Mouse (Mus musculus) layer of hippocampus, adult 11-12 months (tissue): Measurements from ENCODE around the gene Serf2.

Experiments
- DNase-seq: peaks from one replicate; pipeline ENCODE4 v3.0.0; 2022; ENCODE audit warnings: low spot score

Gene Serf2

DNA sequence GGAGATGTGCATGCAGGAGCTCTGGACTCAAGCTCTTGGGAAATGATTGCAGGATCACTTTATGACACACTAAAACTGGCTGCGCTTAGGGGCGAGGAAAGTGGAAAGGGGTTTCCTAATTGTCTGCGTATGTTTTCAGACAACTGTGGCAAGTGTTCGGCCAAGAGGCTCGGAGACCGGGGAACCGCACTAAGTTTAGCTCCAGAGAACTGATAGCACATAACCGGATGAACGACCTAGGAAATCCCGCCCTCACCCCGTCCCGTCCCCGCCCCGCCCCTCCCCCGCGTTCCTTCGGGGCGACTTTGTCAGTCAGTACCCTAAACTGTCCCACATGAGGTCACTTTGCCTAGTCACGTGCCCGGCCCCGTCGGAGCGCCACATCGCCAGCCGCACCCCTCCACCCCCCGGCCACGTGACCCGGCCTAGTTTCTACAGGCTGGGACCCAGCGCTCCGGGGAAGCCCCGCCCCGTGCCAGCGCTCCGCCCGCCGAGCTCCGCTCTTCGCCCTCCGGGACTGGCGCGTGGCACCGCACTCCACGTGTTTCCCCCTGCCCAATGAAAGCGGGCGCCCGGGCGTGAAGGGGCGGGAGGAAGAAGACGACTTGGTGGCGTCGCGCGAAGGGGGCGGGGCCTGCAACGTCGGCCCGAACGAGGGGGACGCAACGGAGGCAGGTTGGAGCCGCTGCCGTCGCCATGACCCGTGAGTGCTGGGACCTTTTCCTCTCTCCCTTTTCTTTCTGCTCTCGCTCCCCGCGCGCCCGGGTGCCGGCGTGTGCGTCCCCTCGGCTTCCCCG is at the start of gene Serf2:
Gene Serf2 (plus strand): TSS at position 457 of the 797 bp plus-strand sequence.
- DNase-seq, result peak; percentile 99

DNA sequence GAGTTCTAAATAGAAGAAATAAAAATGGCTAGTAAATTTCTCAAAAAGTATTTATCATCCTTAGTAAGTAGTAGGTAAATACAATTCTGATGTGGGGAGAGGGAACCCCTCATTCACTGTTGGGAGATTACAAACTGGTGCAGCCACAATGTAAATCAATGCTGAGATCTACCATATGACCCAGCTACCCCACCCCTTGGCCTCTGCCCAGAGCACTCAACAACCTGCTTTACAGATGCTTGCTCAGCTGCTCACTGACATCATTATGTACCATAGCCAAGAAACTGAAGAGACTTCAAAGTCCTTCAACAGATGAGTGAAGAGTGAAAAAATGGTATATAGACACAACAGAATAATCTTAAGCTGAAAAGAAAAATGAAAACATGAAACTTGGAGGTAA is 45.7 kb upstream of the Serf2 start:
- DNase-seq, result no peak

DNA sequence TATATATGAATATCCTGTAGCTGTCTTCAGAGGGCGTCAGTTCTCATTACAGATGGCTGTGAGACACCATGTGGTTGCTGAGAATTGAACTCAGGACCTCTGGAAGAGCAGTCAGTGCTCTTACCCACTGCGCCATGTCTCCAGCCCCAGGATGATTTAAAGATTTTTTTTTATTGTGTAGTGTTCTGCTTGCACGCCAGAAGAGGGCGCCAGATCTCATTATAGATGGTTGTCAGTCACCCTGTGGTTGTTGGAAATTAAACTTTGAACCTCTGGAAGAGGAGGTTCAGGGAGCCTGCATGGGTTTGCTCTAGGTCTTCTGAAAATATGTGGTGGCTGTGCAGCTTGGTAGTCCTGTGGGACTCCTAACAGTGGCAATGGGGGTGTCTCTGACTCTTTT is 40.8 kb upstream of the Serf2 start:
- no peak for DNase-seq

DNA sequence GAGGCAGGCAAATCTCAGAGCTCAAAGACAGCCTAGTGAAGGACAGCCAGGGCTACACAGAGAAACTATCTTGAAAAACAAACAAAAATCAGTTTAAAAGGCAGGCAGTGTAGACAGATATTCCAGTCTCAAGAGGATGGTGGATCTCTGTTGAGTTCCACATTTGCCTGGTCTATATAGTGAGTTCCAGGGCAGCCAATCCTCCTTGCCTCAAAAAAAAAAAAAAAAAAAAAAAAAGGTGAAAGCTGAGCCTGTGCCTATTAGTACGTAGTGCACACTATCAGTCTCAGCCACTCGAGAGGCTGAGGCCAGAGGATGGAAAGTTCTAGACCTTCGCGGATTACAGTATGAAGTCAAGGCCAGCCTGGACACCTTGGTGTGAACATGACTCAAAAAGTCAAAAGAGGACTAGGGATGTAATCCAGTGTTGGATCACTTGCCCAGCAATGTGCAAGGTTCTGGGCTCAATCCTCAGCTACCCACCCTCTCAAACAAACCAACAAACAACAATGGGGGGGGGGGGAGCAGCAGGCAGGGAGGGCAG is 36.1 kb upstream of the Serf2 start:
- DNase-seq, result no peak

DNA sequence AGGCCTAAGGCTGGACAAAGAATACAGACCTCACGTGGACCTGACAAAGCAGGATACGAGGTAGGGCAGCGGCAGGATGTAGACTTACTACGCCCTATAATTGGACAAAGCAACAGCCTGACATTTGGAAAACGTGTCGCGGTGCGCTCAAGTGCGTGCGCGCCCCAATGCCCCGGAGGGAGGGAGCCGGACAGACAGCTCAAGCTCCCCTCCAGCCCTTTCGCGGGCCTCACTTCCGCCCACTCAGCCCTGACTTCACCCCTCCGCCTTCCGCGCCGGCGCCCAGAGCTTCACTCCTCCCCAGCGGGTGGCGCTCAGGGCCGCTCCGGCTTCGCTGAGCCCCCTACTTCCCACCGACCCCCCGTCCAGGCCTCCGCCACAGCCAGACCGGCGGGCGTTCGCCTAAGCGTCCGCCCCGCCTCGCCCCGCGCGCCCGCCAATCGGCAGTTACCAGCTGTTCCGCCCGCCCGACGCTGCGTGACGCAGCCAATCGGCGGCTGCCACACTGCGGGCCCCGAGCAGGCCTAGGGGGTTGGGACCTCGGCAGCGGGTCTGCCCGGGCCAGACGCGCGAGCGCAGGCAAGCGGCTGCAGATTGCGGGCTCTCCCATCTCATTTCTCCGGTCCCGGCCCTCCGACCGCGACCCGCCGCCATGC is 35.5 kb upstream of the Serf2 start, which contains the start of the genes Pdia3 and Catsper2:
Gene Pdia3 (plus strand): TSS at position 389 of the 656 bp plus-strand sequence.
Gene Catsper2 (minus strand): TSS at position 406 of the 656 bp plus-strand sequence.
- peak; percentile 94 for DNase-seq

DNA sequence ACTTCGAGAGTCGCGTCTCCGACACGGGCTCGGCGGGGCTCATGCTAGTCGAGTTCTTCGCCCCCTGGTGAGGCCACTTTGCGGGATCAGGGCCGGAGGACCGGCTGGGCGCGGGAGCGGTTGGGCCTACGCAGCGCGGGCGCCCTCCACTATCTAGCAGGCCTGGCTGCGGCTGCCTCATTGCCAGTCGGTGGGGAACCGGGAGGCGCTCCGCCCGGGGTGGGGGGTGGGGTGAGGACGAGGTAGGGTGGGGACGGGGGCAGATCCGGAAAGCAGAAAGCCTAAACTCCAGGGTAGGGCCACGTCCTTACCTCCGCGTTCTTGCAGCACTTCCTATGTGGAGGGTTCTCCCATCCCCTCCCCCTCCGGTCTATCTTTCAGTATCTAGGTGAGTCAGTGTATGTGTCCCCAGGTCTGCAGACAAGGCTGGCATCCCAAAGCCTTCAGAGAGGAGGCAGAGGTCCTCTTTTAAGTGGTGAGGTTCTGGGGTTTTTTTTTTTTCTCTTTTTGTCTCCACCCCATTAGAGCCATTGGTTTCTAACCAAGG is 34.8 kb upstream of the Serf2 start:
- DNase-seq, result no peak

DNA sequence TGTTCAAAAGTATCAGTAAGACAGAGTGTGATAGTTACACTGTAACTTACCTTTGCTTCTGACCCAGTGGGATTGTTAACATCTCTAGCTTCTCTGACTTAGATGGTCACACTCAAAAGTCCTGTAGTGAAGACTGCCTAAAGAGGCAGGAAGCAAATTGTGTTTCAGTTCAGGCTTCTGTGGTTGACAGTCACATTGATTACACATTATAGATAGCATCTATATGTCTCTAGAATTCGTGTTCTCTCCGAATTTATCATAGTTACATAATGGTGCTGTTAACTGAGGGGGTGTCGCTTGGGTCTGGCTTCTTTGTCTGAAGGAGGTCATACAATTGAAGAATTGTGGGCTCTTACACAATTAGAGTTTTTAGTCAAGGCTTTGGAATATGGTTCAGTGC is 33.9 kb upstream of the Serf2 start:
- no peak for DNase-seq

DNA sequence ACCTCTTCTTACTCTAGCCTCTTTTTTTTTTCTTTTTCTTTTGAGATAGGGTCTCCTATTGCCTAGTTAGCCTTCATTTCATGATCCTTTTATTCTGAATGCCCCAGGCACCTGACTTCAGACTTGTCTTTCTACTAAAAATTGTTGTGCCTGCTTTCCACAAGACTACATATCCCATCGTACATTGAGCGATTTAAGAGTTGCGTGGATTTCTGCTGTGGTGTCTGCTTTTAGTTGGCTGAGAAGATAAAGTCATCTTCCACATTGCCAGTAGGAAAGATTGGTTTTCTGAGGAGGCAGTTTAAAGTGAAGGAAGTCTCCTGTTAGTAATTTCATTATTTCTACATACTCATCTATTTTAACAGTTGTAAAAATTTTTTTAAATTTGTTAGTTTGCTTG is 33.4 kb upstream of the Serf2 start:
- DNase-seq, result no peak

DNA sequence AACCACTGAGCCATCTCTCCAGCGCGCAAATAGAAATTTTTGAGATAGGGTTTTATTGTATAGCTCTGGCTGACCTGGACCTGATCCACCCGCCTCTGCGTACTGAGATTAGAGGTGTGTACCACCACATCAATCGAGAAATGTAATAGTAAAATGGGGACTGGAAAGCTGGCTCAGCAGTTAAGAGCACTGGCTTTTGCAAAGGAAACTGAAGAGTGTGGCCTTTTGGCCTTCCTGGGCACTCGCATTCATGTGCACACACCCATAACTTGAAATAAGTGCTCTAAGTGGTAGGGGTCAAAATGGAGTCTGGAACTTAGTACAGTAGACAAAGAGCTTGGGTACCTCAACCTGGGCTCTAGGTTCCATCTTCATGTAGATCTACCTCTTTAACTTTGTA is 32.6 kb upstream of the Serf2 start:
- DNase-seq, result no peak

DNA sequence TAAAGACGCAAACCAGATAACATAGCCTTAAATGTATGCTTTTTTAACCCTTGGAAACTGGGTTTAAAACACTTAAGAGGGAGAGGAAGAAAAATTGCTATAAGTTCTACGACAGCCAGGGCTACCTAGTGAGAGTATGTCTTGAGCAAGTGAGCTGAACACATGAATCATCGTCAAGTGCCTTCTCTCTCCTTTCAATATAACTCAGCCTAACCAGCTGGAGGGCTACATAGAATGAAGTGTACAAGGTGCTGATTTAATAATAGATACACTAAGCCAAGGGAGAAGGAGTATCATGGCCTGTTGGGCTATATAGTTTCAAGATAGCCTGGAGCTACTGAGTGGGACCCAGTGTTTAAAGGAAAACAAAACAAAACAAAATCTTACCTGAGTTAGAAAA is 30.5 kb upstream of the Serf2 start:
- no peak for DNase-seq

DNA sequence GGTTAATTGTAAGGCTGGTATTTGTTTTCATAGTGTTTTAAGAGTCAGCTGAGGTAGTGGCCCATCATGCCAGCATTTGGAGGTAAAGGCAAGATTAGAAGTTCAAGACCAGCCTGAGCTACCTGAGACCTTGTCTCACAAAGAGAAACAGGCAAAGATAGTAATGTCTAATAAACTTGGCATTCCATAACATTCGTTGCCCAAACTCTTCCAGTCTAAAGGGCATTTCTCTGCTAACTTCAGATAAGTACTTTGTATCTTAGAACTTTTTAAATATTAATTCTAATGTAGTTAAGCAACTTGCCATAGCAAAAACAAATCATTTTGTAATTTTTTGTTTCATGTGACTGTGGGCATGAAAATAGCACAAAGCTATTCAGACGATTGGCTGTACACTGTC is 25.8 kb upstream of the Serf2 start:
- DNase-seq, result no peak

DNA sequence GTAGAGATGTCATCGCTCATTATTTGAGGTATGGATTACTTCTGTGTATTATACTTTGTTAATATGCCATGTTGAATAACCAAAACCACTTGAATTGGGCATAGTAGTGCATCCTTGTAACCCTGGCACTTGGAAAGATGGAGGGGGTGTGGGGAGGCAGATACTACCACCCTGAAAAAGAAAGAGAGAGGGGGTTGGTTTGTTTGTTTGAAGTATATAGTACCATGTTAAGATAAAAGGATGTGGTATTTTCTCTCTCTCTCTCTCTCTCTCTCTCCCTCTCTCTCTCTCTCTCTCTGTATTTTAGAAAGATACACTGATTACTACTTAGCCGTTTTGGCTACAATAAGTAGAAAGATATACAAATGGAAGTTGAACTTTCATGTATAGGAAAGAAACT is 23.1 kb upstream of the Serf2 start:
- DNase-seq, result no peak

DNA sequence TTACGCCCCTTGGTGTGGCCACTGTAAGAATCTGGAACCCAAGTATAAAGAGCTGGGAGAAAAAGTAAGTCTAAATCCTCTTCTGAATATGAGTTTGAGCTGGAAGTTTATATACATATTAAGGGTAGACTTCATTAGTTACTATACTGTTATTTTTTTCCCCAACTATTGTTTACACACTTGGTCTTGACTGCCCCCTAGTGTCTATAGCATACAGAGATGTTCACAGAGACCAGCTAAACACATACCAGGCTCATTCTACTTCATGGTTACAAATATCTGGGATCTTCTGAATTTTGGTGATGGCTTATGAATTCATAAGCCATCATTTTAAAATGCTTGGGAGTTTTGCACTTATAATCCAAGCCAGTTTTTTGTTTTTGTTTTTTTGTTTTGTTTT is 14.1 kb upstream of the Serf2 start:
- no peak for DNase-seq

DNA sequence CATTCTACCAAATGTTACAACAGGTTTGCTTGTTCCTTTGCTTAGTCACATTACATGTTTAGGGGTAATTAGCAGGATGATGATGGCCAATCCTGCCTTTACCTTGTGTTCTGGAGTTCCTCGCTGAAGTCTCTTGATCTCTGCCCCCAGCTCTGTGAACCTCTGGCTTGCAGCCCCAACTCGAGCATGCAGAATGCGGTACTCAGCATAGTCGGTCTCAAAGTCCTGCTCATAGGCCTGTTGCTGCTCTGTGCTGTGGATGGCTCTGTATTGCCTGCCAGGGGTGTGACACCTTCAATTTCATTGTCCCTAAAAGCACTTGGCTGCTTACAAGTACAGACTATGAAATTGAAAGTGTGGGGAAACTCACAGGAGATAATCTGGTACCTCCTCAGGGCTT is 9.2 kb upstream of the Serf2 start:
- DNase-seq, result no peak

DNA sequence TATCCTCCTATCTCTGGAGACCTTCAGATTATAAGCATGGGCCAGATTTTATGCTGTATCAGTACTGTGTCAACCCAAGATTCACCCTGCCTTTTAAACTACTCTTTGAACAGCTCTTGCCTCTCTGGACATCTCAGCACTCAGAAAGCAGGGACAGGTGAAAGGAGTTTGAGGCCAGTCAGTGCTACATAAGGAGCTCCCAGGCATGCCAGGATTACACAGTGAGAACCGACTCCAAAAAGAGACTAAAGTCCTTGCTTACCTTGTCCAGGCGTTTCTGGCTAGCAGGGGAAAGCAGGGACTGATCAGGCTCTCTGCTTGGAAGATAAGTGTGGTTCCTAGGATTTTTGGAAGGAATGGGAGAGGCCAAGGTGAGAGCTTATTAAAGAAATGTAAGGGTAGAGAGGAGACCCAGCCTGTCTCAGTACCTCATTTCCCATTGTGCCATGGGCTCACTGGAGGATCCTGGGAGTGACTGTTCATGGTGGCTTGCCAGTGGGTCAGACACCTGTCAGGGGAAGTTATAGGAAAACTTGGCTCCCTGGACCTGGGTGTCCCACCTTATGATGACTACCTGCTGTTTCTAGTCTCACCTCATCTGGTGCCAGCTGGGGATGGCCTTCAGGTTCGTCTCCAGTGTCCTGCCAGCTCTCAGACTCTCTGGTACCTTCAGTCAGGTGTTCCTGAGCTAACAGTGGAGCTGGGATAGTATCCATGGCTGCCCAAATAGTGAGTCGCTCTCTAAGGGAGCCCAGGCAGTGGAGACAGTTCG is 8.0 kb upstream of the Serf2 start:
- DNase-seq, result no peak

DNA sequence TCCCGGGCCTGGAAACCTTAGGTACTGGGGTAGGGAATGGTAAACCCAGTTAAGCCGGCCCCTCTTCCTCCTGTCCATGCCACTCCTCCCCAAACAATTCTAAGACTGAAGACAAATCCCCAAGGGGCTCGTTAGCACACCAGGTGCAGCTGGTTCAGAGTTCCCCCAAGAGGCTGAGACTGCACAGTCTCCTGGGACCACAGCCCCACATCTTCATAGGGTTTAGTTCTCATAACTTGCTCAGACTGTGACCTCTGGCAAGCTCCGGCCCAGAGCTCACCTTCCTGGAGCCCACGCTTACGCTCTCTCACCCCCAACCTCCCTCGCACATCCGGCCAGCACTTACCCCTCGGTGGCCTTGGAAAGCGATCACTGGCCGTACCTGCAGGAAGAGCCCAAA is 7.2 kb upstream of the Serf2 start:
- DNase-seq, result no peak

DNA sequence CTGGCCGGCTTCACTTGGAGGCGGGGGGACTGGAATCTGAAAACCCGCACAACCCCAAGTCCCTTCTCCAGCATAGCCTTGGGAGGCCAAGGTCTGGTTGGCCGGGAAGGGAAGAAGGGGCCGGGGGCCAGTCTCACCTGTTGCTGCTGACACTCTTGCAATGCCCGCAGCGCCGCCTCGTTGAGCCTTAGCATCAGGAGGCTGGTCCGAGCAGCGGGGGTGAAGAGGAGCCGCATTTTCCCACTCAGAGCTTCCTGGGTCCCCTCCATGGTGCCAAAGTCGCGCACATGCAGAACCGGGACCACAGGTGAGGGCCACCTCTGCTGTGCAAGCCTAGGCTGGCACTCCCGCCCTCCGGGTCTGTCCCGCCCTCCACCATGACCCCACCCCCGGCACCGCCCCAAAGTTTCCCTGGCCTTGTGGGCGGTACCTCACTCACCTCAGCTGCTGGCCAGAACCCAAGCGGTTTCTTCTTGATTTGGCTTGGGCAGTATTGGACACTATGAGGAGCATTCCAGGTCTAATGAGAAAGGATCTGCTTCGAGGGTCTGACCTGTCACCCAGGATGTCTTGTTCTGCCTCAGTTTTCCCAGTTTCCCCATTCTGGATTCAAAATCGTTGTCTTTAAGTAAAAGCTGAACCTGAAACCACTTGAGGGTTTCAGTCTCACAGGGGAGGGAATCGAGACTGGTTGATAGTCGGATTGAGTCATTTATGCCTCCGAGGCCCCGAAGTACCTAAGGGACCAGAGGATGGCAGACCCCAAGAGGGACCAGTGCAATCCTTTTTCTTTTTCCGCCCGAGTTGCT is 6.5 kb upstream of the Serf2 start:
- DNase-seq, result no peak

DNA sequence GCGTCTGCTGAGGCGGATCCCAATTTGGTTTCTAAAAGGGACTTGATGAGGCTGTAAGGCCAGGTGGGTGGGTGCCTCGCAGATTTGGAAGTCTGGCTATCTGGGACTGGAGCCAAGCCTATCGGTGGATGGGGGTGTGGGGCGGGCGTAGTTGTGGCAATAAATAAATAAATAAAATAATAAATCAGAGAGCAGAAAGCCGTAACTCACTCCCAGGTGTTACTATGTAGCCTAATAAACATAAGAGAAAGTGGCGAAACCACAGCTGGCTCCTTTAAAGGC is 6.0 kb upstream of the Serf2 start:
- no peak for DNase-seq

DNA sequence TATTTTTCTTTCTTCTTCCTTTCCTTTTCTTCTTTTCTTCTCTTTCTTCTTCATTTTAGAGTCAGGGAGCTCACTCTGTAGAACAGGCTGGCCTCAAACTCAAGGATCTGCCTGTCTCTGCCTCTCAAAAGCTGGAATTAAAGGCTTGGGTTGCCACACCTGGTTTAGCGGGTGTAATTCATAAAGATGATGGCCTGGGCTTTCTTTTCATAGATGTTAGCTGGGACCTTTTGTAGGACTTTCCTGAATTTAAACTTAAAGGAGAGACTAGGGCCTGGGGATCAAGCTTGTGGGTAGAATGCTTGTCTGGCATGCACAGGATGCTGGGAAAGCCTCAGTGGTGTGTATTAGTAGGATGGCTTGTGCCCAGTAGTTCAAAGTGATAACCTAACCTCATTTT is 4.8 kb upstream of the Serf2 start, which contains the start of gene Ell3:
Gene Ell3 (minus strand): TSS at position 101 of the 400 bp plus-strand sequence.
- DNase-seq, result no peak

DNA sequence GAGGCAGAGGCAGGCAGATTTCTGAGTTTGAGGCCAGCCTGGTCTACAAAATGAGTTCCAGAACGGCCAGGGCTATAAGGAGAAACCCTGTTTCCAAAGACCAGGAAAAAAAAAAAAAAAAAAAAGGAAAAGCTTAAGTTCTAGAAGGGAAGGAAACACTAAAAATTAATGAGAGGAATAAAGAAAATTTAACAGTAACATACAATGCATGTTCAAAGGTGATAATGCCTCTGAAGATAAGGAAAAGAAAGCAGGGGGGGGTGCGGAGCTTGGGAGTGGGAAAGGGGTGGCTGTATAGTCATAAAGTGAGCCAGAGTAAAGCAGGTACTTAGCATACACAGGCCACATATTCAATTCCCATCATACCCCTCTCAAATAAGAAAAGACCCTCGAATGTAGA is 3.9 kb upstream of the Serf2 start:
- DNase-seq, result no peak

DNA sequence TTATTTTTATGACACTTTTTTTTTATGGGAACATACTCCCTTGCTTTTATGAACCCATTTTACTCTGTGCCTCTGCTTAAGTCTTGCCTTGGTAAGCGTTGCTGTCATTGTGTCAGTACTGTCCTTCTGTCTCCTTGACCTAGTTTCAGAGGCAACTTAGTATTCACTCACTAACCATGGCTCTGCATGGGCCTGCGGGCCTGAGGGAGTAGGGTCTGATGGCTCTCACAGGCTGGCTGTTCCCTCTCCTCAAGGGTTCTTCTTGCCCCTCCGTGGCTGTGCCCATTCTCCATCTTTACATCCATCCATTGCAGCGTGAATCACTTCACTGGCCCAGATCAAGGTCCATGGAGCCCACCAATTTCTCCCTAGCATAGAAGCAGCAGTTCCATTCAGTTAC is 2.5 kb upstream of the Serf2 start:
- DNase-seq, result no peak

DNA sequence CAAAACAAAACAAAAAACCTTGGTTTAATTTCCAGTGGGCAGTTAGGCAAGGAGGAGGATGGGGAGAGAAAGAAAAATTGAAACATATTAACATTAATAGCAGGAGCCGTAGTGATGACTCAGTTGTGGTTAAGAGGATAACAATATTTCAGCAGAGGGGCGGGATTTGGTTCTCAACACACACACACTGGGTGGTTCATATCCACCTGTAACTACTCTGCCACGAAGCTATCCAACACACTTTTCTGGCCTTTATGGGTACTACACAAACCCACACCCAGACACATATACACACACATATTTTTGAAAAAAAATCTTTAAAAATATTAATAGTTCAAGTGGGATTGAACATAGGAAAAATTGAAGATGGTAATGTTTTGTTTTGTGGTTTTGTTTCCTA is 2.0 kb upstream of the Serf2 start:
- no peak for DNase-seq
